Mouse (Mus musculus): Measurements from ENCODE around the gene Dock3.

The Dock3 gene

DNA sequence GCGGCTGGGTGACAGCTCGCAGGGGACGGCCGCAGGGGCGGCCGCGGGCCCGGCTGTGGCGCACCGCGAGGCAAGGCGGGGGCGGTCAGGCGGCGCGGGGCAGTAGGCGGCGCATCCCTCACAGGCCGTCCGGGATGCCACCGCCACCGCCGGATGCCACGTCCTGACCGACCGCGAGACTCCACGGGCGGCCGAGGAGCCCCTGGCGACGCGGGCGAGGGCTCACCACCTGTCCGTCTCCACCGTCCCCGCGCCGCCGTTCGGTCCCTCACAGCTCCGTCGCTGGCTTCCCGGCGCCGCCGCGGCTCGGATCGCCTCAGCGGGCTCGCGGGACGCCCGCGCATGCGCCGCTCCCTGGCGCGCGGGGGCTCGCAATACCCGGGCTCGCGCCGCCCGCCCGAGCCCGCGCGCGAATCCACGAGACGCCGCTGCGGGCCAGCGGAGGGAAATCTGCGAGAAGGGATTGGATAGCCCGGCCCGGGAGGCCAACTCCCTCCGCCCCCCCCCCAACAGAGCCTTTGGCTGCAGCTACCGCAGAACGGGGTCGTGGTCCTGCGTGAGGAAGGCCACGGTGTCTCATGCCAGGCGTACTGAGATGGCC lies at the start of gene Dock3:
Gene Dock3, minus strand, starts transcription at position 371 of the 601 bp plus-strand sequence.
- in situ Hi-C loops (cut with MboI; ENCODE audit: unreplicated experiment in 2 of 2): loop anchor here (25.0 kb wide), 1 partner anchor 281 kb away; no protein-coding TSS in a partner anchor

DNA sequence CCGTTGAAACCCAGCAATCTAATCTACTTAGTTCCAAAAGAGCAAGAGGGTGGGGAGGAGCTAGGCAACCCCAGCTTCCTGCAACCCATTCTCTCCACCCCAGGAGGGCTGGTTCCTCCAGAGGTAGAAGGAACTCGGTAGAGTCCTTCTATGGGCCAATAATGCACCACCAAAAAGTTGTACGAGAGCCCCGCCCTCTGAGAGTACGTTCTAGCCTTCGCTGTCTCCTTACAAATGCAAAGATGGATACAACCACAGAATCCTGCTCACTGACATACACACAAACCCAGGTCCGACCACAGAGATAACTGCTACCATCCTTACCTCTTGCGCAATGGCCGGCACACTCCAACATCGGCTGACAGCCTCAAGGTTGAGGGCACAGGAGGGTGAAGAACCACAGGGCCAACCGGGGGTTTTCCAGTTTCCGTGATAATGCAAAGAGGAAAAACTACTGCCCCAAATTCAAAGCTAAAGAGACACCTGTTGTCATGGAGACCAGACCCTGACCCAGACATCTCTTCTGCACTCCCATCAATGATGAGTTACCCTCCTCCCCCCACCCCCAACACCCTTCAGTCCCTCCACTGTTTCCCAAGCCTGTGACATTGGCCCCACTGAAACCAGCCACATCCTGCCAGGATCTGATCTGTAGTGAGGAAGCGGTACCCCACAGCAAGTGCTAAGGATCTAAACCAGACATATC lies 48.8 kb upstream of the Dock3 start:
- in situ Hi-C loops (cut with MboI; ENCODE audit: unreplicated experiment in 2 of 2): loop anchor here in 1 of 2 experiments (25.0 kb wide), 1 partner anchor 1118 kb away; the partner anchor contains the start of genes Glyctk and Wdr82

DNA sequence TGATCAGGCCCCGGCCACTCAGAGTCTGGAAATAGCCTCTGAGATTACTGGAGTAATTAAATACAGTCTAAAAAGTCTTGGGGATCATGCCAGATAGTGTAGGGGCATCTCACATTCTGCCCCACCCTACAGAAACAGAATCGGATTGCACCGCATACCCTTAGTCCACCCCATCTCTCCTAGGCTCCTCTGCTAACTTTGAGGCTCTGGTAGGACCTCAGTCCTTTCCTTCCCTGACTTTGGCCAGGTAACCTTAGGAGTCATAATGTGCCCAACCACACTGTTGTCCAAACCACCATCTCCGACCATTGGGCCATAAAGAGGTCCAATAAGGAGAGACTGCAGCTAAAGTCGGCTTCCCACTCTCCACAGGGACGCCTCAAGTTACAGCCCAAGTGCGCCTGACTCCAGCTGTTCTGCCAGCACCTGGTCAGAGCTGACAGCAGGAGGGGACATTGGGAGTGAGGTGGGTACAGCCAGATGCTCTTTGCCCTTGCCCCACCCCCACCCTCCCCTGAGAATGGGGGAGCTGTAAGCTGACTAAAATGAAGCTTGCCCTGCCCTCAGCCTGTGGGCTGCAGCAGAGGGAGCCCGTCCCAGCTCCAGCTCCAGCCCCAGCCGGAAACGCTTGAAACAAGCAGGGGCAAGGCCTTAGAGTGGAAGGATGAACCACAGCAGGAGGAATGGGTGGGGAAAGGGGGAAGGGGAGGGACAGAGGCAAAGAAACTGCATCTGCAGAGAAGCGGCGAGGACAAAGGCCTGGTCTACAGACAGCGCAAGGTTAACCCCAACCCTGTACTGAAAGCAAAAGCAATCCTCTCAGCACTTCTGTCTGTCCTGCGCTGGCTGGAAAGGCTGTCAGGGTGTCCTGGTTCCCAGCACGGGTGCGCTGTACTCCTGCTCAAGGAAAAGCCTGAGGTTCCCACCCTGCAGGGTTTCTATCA lies 47.9 kb upstream of the Dock3 start:
- in situ Hi-C loops (cut with MboI; ENCODE audit: unreplicated experiment in 2 of 2): loop anchor here in 1 of 2 experiments (25.0 kb wide), 1 partner anchor 1117 kb away; the partner anchor contains the start of genes Glyctk and Wdr82

DNA sequence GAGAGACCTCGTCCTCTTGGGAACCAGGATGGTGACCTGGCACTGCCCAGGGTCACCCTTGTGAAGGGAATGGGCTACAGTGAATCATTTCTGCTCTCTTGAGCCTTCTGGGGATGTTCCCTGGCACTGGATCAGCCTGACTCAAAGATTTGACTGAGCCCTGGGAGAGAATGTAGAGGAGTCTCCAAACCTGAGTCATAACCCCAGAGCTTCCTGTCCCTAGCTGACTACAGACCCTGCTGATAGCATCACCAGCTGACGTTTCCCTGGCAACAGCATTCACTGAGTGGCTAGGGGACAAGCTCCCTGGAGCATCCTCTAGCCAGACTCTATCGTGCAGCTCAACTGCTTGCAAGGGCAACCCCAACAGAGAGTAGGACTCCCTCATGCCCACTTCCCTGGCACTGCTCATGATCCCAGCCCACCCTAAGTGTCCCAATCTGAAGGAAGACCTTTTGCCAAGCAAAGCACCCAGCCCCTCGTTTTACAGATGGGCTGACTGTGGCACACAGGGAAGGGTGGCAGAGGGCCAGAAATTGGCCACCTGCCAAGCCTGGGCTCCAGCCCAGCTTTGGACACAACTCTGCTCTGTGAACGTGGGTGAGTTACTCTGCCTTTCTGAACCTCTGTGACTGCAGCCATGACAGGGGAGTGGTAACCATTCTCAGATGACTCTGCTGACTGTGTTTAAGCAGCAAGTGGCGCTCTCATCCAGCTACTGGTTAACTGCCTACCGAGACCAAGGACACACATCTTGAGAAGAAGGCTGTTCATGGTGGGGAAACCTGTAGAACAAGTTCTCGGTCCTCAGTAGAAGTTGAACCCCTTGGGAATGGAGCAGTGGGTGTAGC lies 47.0 kb upstream of the Dock3 start:
- in situ Hi-C loops (cut with MboI; ENCODE audit: unreplicated experiment in 2 of 2): loop anchor here in 1 of 2 experiments (25.0 kb wide), 1 partner anchor 1116 kb away; the partner anchor contains the start of genes Glyctk and Wdr82

DNA sequence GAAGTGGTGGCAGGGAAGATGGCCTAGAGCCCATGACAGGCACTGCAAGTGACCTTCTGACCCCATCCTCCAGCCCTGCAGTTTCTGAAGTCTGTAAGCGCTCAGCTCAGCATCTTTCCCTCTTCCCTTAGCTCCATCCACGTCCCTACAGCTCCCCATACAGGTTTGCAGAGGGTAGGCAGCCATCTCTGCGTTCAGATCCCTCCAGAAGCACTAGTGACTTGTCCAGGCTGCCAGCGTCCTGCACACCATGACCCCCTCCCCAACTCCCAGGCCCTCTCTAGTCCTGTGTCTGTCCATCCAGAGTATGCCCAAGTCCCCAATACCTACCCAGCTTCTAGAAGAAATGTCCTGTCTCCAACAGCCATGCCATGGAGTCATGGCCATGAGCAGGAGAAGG lies 46.4 kb upstream of the Dock3 start:
- in situ Hi-C loops (cut with MboI; ENCODE audit: unreplicated experiment in 2 of 2): loop anchor here in 1 of 2 experiments (25.0 kb wide), 1 partner anchor 1116 kb away; the partner anchor contains the start of genes Glyctk and Wdr82

DNA sequence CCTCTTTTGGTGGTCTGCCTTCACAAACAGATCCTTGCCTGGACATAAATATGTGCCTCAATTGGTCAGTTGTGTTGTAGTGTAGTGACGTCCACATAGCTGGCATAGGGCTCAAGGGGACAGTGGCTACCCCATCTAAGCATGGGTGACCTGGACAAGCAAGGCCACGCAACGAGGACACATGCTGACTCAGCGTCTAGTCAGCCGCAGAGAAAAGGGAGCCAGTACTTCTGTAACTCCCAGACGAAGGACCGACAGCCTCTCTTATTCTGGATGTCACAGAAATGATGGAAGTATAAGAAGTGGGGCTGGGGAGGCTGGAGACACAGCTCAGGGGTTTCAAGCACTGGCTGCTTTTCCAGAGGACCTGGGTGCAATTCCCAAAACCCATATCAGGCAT lies 45.9 kb upstream of the Dock3 start:
- in situ Hi-C loops (cut with MboI; ENCODE audit: unreplicated experiment in 2 of 2): loop anchor here in 1 of 2 experiments (25.0 kb wide), 1 partner anchor 1115 kb away; the partner anchor contains the start of genes Glyctk and Wdr82

DNA sequence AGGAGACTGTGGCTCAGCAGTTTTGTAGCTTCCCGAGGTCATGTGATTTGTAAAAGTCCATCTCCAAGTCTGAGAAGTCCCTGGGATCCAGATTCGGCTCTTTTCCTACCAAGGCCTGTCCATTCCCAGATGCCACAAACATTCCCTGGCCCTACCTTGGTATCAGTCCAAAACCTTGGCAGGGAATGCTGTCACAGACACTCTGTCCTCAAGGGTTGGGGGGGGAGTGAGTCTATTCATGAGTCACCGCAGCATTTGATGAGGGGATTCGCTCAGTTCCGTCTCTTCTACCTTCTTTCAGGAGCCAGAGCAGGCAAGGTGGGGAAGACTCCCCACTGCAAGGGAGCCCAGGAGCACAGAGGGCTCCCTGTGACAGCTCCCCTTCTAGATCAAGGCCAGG lies 44.0 kb upstream of the Dock3 start:
- in situ Hi-C loops (cut with MboI; ENCODE audit: unreplicated experiment in 2 of 2): loop anchor here in 1 of 2 experiments (25.0 kb wide), 1 partner anchor 1113 kb away; the partner anchor contains the start of genes Glyctk and Wdr82

DNA sequence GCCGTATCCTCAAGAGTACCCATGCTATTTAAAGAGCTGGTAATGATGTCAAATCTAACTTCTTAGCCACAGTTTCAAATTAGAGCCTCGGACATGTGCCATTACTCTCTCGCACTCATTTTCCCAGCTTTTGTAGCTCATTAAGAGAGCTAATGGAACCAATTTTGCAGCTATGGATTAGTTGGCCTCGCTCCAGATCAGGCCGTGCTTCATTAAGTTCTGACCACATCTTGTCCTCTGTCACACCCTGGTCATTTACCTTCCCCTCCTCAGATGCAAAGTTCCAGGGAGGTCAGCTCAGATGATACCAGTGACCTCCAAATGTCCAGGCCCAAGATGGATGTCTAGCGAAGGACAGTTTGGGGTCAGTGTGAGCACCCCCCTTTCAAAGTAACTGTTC lies 43.0 kb upstream of the Dock3 start:
- in situ Hi-C loops (cut with MboI; ENCODE audit: unreplicated experiment in 2 of 2): loop anchor here in 1 of 2 experiments (25.0 kb wide), 1 partner anchor 1112 kb away; the partner anchor contains the start of genes Glyctk and Wdr82

DNA sequence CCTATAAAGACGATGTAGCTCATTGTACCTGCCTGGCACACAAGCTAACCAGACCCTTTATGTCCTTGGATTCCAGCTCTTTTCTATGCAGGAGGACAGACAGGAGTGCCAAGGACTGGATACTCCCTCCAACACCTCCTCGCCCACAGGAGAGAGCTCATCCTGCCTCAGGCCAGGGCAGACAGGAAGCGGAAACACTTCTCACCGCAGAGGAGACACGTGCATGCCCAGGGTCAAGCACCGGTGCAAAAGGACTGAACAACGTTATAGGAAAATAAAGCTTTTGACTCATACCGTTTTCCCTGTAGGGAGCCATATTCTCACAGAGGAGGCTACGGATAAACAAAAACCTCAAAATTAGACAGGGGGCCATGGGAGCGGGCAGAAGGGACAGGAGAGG lies 41.5 kb upstream of the Dock3 start:
- in situ Hi-C loops (cut with MboI; ENCODE audit: unreplicated experiment in 2 of 2): no loop called here

DNA sequence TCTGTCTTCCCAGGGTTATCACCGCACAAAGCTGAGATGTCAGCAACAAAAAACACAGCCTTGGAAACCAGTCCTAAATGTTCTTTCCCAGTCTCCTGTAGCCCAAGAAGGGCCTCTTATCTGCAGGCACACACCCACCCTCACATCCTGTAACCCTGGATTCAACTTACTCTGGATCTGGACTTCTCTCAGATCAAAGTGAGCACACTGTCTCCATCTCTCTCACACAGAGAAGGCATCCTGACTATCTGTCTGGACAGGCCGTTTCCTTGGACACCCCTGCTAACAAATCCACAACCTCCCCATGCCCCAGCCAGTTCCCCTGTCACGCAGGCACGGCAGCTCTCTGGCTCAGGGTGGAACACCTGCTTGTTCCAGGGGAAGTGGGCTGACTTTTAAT lies 40.6 kb upstream of the Dock3 start:
- in situ Hi-C loops (cut with MboI; ENCODE audit: unreplicated experiment in 2 of 2): no loop called here

DNA sequence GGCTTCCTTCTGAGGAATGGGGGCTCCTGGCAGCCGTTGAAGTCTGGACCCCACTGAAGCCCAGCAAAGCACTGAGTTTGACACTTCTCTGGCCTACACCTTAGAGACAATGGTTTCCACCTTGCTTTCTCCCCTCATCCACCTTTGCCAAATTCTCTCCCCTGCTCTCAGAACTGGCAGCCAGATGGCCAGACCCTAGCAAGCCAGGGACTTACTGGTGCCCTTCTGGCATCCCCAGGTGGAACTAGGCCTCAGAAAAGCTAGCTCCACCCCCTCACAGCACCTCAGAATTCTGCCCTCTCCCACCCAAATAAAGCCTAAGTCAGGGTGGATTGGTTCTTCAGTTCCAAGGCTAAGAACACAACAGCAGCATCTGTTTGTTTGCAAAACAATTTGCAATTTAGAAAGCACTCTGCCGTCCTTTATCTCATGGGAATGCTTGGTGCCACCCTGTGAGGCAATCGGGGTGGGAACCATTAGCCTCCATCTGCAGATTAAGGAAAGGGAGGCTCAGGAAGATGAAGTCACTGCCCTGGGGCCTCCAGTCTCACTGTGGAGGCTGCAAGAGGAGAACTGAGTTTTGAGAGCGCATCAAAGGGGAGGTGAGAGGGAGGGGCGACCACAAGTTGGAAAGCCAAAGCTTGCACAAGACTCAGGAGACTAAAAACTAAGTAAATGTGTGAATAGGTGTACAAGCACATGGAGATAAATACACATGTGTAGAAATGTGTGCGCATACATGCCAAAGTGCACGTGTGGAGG lies 39.6 kb upstream of the Dock3 start:
- in situ Hi-C loops (cut with MboI; ENCODE audit: unreplicated experiment in 2 of 2): no loop called here

DNA sequence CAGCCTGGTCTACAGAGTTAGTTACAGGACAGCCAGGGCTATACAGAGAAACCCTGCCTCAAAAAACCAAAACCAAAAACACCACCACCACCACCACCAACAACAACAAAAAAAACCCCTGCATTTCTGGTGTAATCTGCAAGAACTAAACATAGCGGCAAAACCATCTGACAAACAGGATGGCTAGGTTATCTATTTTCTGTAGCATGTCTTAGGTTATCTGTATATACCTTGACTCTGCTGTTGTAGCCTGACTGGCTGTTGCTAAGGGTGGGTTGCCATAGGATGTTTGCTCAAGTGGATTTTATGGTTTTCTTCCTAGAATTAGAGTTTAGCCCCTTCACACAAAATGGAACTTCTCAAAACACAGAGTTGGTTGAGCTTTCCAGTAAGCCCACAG lies 38.1 kb upstream of the Dock3 start:
- in situ Hi-C loops (cut with MboI; ENCODE audit: unreplicated experiment in 2 of 2): no loop called here

DNA sequence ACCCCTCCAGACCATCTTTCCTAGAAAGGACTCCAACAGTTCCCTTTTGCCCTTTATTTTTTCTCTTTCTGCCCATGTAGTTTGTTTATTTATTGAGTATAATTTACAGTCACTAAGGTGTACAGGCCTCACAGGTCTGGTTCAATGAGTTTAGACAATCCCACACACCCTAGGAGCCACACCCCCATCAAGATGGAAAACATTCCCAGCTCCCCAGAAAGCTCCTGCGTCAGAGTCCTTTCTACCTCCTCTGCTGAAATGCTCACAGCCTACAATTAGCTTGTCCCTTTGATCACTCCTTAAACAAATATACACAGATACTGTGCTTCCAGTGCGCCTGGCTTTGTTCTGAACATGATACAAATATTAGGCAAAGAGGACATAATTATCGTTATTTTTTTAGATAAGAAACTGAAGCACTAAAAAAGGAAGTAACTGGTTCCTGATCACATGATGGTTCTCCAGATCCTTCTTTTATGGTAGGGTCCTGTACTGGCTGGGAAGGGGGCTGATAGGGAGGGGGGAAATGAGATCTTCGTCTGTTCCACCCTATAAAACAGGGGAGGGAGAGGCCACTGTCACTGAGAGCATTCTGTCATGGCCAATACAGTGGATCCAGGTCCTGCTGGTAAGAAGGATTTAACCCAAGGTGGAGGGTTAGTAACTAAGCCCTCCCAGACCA lies 36.2 kb upstream of the Dock3 start:
- in situ Hi-C loops (cut with MboI; ENCODE audit: unreplicated experiment in 2 of 2): no loop called here

DNA sequence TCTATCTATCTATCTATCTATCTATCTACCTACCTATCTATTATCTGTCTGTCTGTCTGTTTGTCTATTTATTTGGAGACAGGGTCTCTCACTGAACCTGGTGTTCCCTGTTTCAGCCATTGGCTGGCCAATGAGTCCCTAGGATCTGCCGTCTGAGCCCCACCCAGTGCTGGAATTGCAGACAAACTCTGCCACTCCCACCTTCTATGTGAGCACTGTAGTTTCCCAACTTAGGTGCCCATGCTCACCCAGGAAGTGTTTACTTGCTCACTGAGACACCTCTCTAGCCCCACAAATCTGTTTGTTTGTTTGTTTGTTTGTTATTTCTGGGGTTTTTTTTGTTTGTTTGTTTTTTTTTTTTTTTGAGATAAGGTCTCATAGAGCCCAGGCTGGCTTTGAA lies 35.3 kb upstream of the Dock3 start:
- in situ Hi-C loops (cut with MboI; ENCODE audit: unreplicated experiment in 2 of 2): no loop called here

DNA sequence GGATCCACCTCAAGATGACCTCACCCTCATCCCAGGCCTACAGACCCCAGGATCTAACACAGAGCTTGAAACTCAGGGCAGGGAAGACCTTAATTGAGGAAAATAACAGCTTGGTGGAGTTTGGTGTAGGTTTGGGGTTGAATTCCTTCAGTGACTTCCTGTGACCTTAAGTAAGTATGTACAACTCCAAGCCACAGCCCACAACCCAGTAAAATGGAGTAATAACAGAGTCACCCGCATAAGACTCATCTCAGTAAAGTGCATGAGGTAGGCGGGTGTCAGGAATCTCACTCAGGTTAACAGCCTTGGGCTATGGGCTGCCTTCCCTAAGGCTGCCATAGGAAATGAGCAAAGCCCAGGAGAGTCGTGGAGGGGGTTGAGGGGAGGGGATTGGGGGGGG lies 33.0 kb upstream of the Dock3 start:
- in situ Hi-C loops (cut with MboI; ENCODE audit: unreplicated experiment in 2 of 2): no loop called here

DNA sequence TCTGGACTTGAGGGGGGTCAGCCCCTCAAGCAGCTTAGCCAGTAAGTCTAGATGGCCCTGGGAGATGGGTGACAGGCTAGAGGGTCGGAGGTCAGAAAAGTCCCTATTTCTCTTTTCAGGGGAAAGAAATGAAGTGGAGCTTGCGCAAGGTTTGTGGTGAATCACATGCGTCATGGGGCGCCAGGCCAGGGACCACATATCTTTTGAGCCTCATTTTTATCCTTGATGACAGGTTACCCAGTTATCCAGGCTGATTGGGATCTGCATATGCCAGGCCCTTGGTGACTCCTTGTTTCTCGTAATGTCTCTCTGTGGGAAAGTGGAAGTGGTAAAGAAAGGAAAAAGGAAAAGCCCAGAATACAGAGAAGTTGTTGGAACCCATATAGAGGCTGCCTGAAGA lies 32.2 kb upstream of the Dock3 start:
- in situ Hi-C loops (cut with MboI; ENCODE audit: unreplicated experiment in 2 of 2): no loop called here

DNA sequence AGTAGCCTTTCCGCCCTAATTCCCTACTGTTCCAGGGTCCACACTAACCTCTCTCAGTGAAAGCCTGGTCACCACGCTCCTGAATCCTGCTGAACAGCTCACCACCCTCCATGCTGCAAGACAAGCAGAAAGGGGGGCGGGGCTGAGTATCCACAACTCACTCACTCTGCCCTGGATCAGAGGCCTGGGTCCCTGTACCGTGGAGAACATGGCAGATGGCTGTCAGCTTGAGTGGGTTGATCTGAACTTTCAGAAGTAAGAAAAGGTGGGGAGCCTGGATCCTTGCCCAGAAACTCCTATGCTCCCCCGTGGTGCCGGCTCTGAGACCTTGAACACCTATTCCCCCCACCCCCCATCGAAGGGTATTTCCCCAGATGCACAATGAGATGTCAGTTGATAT lies 30.7 kb upstream of the Dock3 start:
- in situ Hi-C loops (cut with MboI; ENCODE audit: unreplicated experiment in 2 of 2): no loop called here

DNA sequence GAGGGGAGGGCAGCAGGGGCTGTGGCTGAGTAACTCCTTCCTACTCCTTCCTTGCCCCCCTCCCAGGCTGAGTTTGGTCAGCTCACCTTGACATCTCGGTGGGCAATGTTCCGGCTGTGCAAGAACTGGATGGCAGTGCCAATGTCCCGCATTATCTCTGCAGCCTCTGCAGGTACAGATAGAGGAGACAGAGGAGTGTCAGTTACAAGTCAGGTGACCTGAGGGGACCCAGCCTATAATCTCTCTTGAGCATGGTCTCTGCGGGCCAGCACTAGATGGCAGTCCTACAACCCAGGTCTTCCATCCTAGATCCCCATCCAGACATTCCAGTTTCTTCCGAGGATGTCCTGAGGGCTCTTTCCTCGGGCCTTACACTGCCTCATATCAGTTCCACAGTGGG lies 30.1 kb upstream of the Dock3 start:
- in situ Hi-C loops (cut with MboI; ENCODE audit: unreplicated experiment in 2 of 2): no loop called here

All from v-Abl transformed pro-B cells (cell line).